Mouse (Mus musculus): Measurements from ENCODE around the gene Rgs4.

Gene Rgs4

DNA sequence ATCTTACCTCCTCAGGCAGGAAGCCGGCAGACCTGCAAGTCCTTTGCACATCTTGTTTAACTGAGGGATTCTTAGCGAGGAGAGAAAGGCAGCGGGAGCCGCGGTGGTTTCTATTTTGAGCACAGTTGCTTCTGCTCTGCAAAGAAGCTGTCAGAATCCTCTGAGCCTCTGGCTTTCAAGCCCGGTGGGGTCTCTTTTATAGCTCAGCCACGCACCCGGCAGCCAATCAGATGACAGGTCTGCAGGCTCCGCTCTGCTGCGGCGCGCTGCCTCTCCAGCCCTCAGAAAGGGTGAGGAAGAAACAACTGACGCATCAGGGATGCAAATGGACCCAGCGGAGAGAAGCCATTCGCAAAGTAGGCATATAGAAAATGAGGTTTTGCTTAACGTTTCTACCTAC, at the start of gene Rgs4:
Gene Rgs4, minus strand, starts transcription at position 170 of the 400 bp plus-strand sequence.
- DNase-seq = peak; percentile 1

DNA sequence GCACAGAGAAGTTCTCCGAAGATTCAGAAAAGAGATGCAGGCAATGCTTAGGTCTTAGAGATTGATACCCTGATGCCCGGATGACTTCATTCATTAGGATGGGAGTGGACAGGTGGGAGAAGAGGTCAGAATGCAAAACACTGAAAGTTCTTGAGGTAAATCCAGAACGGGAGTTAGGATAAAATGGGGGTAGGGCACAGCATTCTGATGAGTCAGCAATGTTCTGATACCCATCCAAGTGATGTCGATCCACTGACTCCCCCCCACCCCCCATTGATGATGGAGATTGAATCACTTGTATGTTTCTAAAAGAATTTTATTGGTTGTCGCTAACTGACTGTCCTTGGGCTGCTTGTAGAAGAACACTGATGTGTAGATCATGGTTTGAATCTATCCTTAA, 45.0 kb upstream of the Rgs4 start:
- no peak for DNase-seq

DNA sequence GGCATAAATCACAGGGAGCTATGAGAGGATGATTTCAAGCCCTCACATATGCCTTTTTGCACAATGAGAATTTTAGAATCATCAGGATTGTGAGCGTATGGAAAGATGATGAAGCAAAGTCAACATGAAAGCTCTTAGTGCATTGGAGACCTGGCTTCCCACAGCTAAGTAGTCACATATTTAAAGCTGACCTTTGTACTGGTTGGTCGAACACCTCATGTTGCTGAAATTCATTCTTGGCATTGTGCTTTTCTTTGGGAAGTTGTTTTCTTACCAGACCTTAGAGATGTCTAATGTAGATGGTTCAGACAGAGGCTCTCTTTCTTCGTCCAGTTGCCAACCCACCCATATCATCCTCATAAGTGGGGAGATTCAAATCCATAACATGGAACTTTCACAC, 38.5 kb upstream of the Rgs4 start:
- DNase-seq = no peak

DNA sequence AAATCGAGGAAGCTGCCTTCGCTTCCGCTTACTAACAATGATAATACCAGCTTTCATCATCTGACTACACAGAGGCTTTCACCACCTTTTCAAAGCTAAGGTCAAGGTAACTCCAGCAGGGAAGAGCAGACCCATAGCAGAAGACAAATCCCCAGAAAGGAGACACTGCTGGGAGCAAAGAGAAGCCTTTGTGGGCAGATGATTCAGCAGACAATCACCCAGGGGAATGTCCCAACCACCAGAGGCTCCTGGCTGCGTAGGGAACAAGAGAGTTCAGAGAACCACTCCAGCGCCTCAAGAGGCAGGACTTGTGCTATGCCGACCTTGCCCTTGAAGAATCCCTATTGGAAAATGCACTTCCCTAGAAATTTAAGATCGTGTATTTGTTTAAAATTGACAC, 29.1 kb upstream of the Rgs4 start:
- no peak for DNase-seq

DNA sequence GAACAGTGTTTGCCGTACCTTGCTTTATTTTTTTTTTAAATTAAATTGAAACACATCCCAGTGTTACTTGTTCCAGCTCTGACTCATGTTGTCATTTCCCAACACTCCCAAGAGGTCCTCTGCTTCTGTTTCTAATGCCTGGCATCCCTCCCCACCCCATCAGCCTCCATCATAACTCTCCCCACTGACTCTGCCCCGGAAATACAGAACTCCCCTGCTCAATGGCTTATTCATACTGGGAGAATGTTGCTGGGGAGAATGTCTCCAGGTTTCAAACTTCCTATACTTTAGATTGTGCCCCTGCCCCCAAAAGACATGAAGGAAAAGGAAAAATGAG, 17.1 kb upstream of the Rgs4 start:
- DNase-seq = no peak

DNA sequence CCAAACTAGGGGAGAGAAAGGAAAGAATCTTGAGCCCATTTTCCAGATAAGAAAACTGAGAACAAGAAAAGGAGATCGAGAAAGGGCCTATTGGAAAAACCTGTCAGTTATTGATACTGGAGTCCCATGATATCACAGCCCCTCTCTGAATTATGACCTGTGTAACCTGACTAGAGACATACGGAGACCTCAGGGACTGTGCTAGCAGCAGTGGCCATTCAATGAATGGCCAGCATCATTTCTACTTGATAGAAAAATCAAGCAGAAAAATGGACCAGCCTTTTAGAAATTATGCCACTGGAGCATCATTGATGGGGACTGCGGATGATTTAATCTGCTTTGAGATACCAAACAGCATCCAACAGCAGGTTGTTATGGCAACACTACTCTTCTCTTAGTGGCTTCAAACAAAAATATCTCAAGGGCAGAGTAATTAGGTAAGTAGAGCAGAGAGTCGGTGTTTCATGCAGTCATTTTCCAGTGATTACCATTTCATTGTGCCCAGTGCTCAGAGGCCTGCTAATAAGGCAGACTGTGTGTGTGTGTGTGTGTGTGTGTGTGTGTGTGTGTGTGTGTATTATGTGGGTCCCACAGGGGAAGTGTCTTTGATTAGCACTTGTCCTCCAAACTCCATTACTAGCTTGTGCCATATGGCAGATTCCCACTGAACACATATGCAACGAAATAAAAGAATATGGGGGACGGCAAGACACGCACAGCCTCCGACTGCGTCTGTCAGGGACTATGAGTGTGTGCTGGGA, 16.6 kb upstream of the Rgs4 start:
- DNase-seq = no peak

DNA sequence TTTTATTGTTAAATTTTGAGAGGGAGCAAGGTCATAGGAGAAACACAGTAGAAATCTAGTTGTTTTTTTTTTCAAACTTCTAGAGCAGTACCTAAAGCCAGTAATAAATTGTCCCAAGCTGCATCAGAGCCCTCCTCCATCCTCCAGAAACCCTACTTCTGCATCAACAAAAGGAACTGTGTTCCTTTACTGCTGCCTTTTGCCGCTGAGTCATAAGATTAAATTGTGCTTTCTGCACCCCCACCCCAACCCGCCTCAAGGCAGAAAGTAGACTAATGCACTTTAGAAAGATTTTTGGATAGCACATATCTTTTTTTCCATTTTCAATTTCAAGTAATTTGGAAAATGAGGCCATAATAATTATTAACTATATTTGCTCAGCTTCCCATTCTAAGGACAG, 15.1 kb upstream of the Rgs4 start:
- no peak for DNase-seq

DNA sequence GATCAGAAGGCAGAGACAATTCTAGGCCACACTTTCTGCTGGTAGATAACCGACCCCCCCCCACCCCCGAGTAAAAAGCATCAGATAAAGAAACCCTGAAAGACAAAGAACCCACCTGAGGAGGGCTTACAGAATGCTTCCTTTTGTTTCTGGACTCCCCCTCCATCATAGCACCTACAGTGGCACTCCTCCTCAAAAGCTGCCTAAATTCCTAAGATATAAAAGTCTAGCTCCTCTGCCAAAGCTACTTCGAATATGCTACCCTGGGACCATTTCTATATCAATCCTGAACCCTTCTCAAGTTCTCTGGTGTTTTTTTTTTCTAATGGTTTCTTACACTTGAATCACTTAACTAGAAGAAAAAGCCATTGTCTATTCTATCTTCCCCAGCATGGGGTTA, 9.1 kb upstream of the Rgs4 start:
- DNase-seq = no peak

DNA sequence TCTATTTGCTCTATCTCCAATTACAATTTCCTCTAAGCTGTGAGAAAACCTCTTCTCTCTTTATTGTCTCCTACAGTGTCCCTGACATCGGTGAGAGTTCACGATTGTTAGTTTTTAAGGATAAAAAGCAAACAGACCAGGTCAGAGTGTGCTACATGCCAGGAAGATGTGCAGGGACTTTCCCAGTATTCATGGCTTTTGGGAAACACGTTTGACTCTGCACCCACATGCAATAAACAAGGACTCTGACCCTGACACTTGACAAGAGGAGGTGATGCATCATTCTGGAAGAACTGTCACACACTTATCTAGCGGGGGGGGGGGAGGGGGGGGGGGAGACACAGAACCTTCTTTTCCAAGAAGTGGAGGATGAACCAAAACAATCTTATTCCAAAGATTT, 5.0 kb upstream of the Rgs4 start:
- no peak for DNase-seq

DNA sequence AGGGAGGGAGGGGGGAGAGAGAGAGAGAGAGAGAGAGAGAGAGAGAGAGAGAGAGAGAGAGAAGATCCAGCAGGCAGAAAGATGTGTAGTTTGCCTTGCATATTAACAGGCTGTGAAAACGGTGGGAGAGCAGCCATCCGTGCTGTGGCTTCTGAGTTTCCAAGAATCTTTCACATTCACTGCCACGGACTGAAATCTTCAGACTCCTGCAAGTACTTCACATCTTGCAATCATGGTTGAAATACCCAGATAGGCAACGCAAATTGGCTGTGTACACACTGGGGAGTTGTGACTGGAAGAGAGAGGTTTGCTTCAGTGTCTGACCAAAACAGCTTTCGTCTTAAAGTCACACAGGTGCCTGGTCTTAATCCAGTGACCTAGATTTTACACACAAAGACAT, 997 bp upstream of the Rgs4 start:
- no peak for DNase-seq

DNA sequence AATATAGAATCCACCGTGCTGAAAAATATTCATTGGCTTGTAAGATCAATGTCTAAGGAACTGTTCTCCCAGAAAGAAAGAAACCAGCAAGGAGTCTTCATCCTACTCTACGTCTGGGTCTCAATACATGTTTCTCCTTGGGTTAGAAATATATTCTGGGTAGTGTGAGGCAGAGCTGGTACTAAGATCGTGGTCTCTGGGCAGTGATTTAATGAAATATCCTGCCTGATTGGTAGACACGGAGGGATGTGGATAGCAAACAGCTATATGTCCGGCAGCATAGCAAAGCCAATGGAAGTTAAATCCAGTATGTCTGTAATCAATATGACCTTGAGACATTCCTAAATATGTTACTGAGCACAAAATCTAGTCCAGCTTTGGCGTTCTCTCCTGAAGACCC, 460 bp upstream of the Rgs4 start:
- no peak for DNase-seq

DNA sequence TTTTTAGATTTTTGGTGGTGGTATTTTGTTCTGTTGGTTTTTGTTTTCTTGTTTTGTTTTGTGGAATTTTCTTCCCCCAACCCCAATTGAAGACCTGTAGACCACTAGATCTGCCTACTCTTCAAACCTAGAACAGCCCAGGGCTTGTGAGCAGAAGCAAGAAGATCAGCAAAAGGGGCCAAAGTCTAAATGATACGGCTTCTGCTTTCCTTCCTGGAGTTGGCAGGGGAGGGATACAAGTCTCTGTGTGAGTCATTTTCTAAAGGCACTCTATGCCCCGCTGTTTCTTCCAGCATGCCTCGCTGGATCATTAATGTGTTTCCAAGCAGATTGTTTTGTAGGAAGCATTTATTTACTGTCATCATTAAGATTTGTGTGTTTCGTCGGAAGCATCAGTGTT, 6.3 kb downstream of the Rgs4 start:
- no peak for DNase-seq

DNA sequence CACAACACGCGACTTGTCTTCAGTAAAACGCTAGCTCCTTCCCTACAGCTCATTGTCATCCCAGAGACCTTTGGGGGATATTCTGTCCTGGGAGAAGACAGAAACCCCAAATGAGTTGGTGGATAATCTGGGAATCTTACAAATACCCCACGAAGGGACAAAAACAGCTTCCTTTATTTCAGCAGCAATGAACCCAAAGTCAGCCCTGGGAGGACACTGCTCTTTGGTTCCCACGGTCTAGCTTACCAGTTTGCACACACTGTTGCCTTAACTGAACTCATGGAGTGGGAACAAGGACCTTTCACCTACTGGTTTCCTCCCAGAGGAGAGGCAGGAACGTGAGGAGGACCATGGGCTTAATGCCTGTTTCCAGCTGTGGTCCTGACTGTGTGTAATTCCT, 10.2 kb downstream of the Rgs4 start:
- no peak for DNase-seq

DNA sequence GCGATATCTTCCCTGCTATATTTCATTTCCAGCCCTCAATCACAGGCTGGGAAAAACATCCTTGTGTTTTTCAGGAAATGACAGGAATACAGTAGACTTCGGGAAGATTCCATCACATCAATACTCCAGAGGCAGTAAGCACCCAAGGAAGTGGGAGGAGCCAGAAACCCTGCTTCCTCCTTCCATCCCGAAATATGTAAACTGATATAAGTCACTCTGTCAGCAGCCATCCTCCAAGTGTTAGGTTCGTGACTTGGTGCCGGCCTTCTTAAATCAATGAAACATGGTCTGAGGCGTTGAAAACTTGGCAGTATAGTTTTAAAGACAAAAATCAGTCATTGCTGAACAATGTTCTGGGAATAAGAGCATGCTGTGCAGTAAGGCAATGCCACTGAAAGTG, 11.3 kb downstream of the Rgs4 start:
- DNase-seq = no peak

DNA sequence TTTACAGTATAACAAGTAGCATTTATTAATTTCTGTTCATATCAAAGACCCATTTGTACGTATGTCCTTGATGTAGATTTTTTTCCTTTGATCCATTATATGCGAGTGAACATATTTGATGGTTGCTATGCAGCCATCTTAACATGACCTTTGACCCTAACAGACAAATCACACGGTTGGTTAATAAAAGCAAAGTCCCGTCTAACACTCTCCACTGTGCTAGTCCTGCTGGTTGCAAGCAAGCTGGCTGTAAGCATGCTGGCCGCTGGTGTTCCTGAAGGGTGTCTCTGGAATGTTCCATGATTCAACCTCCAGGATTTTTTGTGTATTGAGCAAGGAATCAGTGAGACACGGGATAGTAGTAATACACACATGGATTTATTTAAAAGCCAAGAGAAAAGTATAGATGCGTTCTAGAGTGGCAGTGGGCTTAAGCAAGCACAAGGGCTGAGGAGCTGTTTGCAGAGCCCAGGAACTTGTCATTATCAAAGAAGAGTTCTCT, 16.8 kb downstream of the Rgs4 start:
- no peak for DNase-seq

DNA sequence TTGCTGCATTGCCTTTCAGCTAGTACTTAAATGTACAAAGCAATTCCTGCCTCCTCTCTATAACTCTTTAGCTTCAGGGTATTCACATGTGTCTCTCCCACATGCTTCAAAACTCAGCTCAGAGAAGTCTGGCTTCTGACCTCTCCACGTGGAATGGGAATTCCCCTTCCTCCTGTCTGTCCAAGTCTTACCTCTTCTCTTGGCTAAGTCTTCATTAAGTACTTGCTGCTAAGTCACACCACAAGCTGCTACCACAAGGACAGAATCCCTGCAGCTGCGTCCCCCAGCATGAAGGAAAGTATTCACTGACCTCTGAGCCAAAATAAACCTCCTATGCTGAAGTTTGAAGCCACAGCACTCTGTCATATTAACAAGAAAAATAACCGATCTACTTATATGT, 21.1 kb downstream of the Rgs4 start:
- no peak for DNase-seq

DNA sequence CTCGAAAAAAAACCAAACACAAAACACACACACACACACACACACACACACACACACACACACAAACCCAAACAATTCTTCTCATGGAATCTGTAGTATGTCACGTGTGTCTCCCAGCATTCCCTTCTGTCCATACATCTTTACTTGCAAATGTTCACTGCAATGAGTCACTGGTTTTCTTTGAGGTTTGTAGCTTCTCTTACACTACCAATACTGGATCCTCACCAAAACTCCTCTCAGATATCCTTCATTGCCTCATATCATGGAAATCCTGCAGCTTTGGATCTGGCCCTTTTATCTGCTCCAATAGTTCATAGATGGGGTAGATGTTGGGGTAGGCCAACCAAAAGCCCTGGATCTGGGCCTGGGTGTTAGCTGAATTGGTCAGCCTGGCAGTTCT, 25.6 kb downstream of the Rgs4 start:
- DNase-seq = no peak

DNA sequence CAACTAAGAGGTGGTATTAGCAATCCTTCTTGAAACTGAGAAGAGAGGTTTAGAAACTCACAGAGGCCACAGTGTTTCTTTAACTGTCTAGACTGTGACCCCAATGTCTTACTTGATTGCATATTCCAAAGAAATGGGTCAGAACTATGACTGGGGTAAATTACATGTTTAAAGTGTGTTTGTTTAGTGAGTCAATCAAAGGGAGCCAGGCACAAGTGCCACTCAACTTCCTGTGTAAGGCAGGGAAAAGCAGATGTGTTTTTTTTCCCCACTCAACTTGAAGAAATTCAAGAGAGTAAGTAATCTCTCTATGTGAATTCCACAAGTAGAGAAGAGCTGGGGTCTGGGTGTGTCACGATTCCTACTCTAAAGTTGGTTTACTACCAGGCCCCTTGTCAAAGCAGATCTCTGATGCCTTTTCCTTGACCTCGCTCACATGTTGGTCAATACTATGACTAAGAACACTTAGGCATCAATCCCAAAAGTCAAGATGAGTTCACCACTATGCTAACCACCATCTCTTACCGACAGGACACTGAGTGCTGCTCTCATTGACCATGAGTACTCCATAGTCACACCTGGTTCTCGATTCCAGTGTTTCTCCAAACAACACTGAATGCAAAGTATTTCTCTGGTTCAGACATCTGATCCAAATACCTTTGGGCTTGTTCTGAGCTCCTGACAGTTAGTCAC, 42.9 kb downstream of the Rgs4 start:
- no peak for DNase-seq

DNA sequence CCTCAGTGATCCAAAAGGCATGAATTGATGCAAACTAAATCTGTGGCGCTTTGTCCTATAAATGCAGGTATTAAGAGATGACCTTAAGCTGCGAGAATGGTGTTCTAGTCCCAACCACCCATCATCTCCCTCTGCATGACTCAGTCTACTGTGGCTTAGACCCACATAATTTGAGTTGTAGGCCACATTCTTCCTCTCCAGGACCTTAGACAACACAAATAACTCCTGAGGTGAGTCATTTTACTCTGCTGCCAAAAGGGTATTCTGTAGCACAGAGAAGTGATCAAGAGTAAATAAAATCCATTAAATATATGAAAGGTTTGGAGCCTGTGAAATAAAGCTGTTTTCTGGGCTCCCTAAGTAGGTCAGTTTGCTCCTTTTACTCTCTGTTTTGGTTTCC, 48.3 kb downstream of the Rgs4 start:
- DNase-seq = no peak

DNA sequence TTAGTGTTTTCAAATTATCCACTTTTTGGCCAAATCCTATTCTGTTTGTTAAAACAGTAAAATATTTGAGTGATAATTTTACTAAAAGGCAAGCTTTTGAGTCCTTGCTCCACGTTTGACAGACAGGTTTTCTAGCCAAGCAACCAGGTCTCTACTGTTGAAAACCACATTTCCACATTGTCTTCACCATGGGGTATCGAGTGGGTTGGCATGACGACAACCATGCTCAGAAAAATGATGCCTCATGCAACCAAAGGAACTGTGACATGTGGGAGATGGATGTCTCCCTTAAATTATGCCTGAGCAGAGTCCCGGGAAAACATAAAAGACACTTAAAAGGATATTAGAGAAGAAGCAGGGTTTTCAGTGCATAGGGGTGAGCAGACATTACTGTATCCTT, 50.2 kb downstream of the Rgs4 start:
- DNase-seq = no peak

DNA sequence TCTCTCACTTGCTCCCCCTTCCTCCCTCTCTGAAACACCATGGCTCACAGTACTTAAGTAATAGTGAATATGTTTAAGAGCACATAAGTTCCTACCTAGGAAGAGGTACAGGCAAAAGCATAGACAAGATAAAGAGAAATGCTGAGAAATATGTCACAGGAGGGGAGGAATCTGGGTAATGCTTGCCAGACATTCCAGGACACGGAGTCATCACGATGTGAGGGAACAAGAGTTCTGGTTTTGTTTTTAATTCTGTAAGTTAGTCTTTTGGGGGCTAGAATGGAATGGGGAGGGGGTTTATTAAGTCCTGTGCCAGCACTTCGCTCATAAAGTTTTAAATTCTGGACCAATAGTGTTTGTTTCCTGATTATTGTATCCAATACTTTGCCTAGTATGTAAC, 52.1 kb downstream of the Rgs4 start:
- no peak for DNase-seq

DNA sequence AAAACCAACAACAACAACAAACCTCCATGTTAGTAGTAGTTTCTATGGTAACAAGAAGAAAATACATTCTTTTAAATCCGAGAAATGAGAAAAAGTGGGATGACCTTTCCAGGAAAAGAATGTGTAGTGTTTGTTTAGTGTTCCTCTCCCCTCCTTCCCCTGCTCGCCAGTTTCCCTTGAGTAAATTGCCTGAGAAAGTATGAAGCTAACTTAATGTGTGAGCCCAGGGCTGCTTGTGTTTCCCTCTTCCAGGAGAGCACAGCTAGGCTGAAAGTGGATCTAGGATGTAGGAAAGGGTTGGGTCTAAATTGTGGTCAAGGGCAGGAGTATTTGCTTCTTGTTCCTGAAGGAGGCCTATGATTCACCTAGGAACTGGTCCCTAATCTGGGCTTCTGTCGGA, 53.9 kb downstream of the Rgs4 start:
- no peak for DNase-seq

DNA sequence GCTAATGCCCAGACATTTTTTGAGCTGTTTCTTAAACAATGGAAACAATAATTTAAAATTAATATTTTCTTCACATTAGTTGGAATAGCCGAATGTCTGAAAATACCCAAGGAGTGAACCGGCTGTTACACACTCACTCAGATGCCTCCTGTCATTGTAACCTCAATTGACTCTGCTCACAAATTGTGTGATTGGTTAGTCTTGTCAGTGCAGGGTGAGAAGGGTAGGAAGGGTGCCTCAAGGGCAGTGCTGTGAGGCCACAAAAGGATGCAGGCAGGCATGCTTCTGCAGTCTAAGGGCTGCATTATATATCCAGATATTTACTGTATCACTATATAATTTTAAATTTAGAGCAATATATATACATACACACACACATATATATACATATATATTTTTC, 54.4 kb downstream of the Rgs4 start:
- no peak for DNase-seq

Measured in thymus, postnatal 25 days (tissue).